ENCODE assay signal across 32 mouse cellular contexts in the genomic region with DNA sequence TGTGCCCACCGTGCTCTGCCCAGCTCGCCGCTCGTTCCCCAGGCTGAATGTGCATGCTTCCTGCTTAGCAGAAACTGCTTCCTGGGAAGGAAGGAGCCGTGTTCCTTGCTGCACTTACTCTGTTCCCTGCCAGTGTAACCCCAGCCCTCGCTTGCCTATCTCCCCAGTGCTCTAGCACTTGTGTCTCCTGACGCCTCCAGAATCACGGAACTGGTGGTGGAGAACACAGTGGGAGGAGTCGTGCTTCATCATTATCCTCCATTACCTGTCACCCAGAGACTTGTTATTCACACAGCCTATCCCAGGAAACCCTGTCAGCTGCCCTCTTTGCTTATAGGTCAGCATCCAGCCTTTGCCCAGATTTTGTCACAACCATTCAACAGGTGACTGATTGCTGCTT.
DNase-seq lines count a peak whose midpoint lies in the region; ATAC-seq and TF ChIP-seq lines count a peak whose summit lies in the region.
"Had no signal": no experiment of that assay in that cellular context is flagged by ENCODE, and none has a peak within 500 bp of the region (broad histone marks: within the 10 kb centered on the region; RNA-seq: fewer than 3 reads in every experiment).

No protein-coding gene starts in this region.

- no peaks in the 10 kb centered on the region for H3K9me3 ChIP-seq in lung, postnatal 0 days (ENCODE audit: low read length)
- no peaks in the 10 kb centered on the region for H3K9me3 ChIP-seq in forebrain, postnatal 0 days (ENCODE audit: low read length)
- H3K9me3 ChIP-seq: embryonic facial prominence, embryonic 10.5 days; embryonic facial prominence, embryonic 13.5 days; forebrain, embryonic 12.5 days; forebrain, embryonic 15.5 days; G1E; heart, embryonic 10.5 days; heart, embryonic 13.5 days had no signal

- 0 out of 2 replicates have a peak, but pooled peaks have one; percentile 8 for ATAC-seq in lung, postnatal 0 days
- no peak for ATAC-seq in forebrain, postnatal 0 days
- ATAC-seq: forebrain, embryonic 15.5 days; hindbrain, postnatal 0 days; inflammation-experienced regulatory T-cells, adult 6 months; Patski had no signal

- no peaks in the 10 kb centered on the region for H3K4me1 ChIP-seq in lung, postnatal 0 days (ENCODE audit: insufficient read depth, low read depth, low read length)
- peaks cover 16% of the 10 kb centered on the region for H3K4me1 ChIP-seq in cortical plate, adult 2 months (ENCODE audit: control insufficient read depth, insufficient read depth, low read length)
- no peaks in the 10 kb centered on the region for H3K4me1 ChIP-seq in forebrain, postnatal 0 days (ENCODE audit: insufficient read depth)
- H3K4me1 ChIP-seq: embryonic facial prominence, embryonic 10.5 days; forebrain, embryonic 12.5 days had no signal

- TF ChIP-seq EP300 in lung, postnatal 0 days (IDR thresholded peaks at IDR 0.05) = no peak

- 0 out of 2 replicates have a peak, but pooled peaks have one; percentile 23 for TF ChIP-seq POLR2A in cortical plate, adult 2 months (IDR thresholded peaks at IDR 0.05; ENCODE audit: extremely low read depth, insufficient read depth, low read length)

- no peak overlapping the region for H3K4me3 ChIP-seq in layer of hippocampus, adult 2 months
- no peak overlapping the region for H3K4me3 ChIP-seq in lung, postnatal 0 days (ENCODE audit: low read depth, low read length)
- no peak overlapping the region for H3K4me3 ChIP-seq in cortical plate, adult 2 months (ENCODE audit: insufficient read depth, low read length)
- H3K4me3 ChIP-seq in forebrain, postnatal 0 days (ENCODE audit: low read depth, low read length) = no peak overlapping the region
- H3K4me3 ChIP-seq: embryonic facial prominence, embryonic 10.5 days; embryonic facial prominence, embryonic 13.5 days; erythroblast, embryonic 14.5 days; forebrain, embryonic 12.5 days; forebrain, embryonic 15.5 days; heart, adult 2 months; heart, embryonic 10.5 days; heart, embryonic 13.5 days had no signal

- no peak overlapping the region for H3K4me2 ChIP-seq in lung, postnatal 0 days (replicated peaks; ENCODE audit: low read depth, low read length)
- H3K4me2 ChIP-seq in forebrain, postnatal 0 days (ENCODE audit: low read depth) = no peak overlapping the region
- H3K4me2 ChIP-seq: embryonic facial prominence, embryonic 13.5 days; forebrain, embryonic 12.5 days; forebrain, embryonic 15.5 days; heart, embryonic 13.5 days; hindbrain, embryonic 14.5 days had no signal

- DNase-seq in layer of hippocampus, adult 2 months (ENCODE audit: low spot score in 2 of 2) = no peak
- no peak for DNase-seq in layer of hippocampus, adult 8-10 months (ENCODE audit: low spot score in 2 of 2)
- DNase-seq in lung, postnatal 0 days (ENCODE audit: low spot score) = no peak
- no peak for DNase-seq in lung, postnatal 36 days
- DNase-seq in forebrain, postnatal 0 days = no peak
- DNase-seq: adrenal gland, postnatal 10 days; adrenal gland, postnatal 36 days; B cell, adult 2 months; cerebellum, adult 11 months; cerebellum, adult 2 months; cerebellum, adult 9-11 months; cerebellum, postnatal 25 days; embryo, embryonic 11 days; gastrocnemius, postnatal 10 days; gastrocnemius, postnatal 36 days; heart, adult 2 months; heart, postnatal 14 days; heart, postnatal 4 days had no signal

- 60% methylated on average over 9 of the region's 9 CpGs for WGBS in lung, postnatal 0 days
- 88% methylated on average over 9 of the region's 9 CpGs for WGBS in forebrain, postnatal 0 days

- H3K27me3 ChIP-seq in lung, postnatal 0 days (replicated peaks; ENCODE audit: insufficient read depth, low read length) = no peaks in the 10 kb centered on the region
- H3K27me3 ChIP-seq in forebrain, postnatal 0 days (ENCODE audit: insufficient read depth, low read length) = no peaks in the 10 kb centered on the region
- H3K27me3 ChIP-seq: CH12.LX; embryonic facial prominence, embryonic 13.5 days; forebrain, embryonic 12.5 days; forebrain, embryonic 15.5 days; heart, embryonic 13.5 days; Patski had no signal

- peaks cover 6% of the 10 kb centered on the region; the same call in 1 of the 2 replicates for H3K36me3 ChIP-seq in lung, postnatal 0 days (ENCODE audit: insufficient read depth, low read length)
- H3K36me3 ChIP-seq in forebrain, postnatal 0 days (ENCODE audit: insufficient read depth) = peaks cover 22% of the 10 kb centered on the region; the same call in 1 of the 2 replicates

- TF ChIP-seq CTCF in layer of hippocampus, adult 2 months (conservative IDR thresholded peaks at IDR 0.05) = no peak
- no peak for TF ChIP-seq CTCF in lung, postnatal 0 days (IDR thresholded peaks at IDR 0.05)
- no peak for TF ChIP-seq CTCF in cortical plate, adult 2 months (IDR thresholded peaks at IDR 0.05; ENCODE audit: extremely low read depth, insufficient read depth, low read length)
- TF ChIP-seq CTCF in forebrain, postnatal 0 days (IDR thresholded peaks at IDR 0.05; ENCODE audit: low read depth) = no peak

- peak overlapping the region; percentile 78 for H3K27ac ChIP-seq in layer of hippocampus, adult 2 months
- H3K27ac ChIP-seq in lung, postnatal 0 days (ENCODE audit: low read length) = no peak overlapping the region
- H3K27ac ChIP-seq in cortical plate, adult 2 months (ENCODE audit: insufficient read depth, low read length) = peak overlapping the region; percentile 43; the same call in 1 of the 2 replicates
- H3K27ac ChIP-seq in forebrain, postnatal 0 days (ENCODE audit: low read depth, low read length) = no peak overlapping the region
- H3K27ac ChIP-seq: embryonic facial prominence, embryonic 10.5 days; embryonic facial prominence, embryonic 13.5 days; forebrain, embryonic 12.5 days; heart, adult 2 months; heart, embryonic 10.5 days; heart, embryonic 13.5 days; hindbrain, embryonic 14.5 days; hindbrain, postnatal 0 days had no signal

- no peak overlapping the region for H3K9ac ChIP-seq in lung, postnatal 0 days (replicated peaks; ENCODE audit: low read depth)
- no peak overlapping the region for H3K9ac ChIP-seq in forebrain, postnatal 0 days
- H3K9ac ChIP-seq: embryonic facial prominence, embryonic 13.5 days; forebrain, embryonic 12.5 days; forebrain, embryonic 15.5 days; heart, embryonic 13.5 days; hindbrain, embryonic 14.5 days had no signal

Comparison
In these comparisons a context has a peak if more than half of its experiments do, and no peak if none do; other contexts are left out.
1. H3K27ac ChIP-seq: peak in layer of hippocampus, adult 2 months (single experiment) and cortical plate, adult 2 months (single experiment); none in lung, postnatal 0 days (single experiment) and forebrain, postnatal 0 days (single experiment).